Mouse (Mus musculus) embryonic fibroblast, embryonic 13.5 days (primary cell): ENCODE results near the gene Ccne1.

Source experiments
- CTCF ChIP-seq: IDR thresholded peaks from 2 replicates; pipeline ENCODE4 v1.5.1; 2011; ENCODE audit warnings: mild to moderate bottlenecking, control low read depth, low read length, moderate library complexity, borderline replicate concordance; ENCODE audit not compliant: insufficient read depth
- POLR2A ChIP-seq: IDR thresholded peaks from 2 replicates; pipeline ENCODE4 v1.6.1; 2011; ENCODE audit warnings: low read depth, mild to moderate bottlenecking, control low read depth, low read length, moderate library complexity

- no peak for TF ChIP-seq CTCF
- no peak for TF ChIP-seq POLR2A
These were observed 45.2 kb upstream of the Ccne1 start for GRCm38 (mm10) chr7:38152571-38152970.
